Mouse (Mus musculus) stomach, embryonic 16.5 days (tissue): Measurements from ENCODE around the gene Fggy. TPM values are rescaled to one million over a fixed set of nuclear protein-coding genes. Genes with fewer than 3 reads are reported as not detected.

Experiments
- ATAC-seq: fragments of 200-750 bp; cut with Nextera tagmentation; 2 replicates; pipeline ENCODE4 v1.8.0; 2017; ENCODE audit warnings: moderate number of reproducible peaks, moderate TSS enrichment; ENCODE audit not compliant: insufficient read depth, low FRiP score
- H3K27ac ChIP-seq: fragments of 300-500 bp; sonication (generic); 2 replicates; pipeline ENCODE4 v1.5.1; 2014; ENCODE audit warnings: low read length
- H3K27me3 ChIP-seq: fragments of 300-500 bp; sonication (generic); 2 replicates; pipeline ENCODE4 v1.6.1; 2014; ENCODE audit warnings: low read length, control low read depth, mixed read lengths; ENCODE audit not compliant: control insufficient read depth, insufficient read depth
- H3K36me3 ChIP-seq: fragments of 300-500 bp; sonication (generic); 2 replicates; pipeline ENCODE4 v1.6.1; 2014; ENCODE audit warnings: low read length; ENCODE audit not compliant: control insufficient read depth, insufficient read depth
- H3K4me1 ChIP-seq: fragments of 300-500 bp; sonication (generic); 2 replicates; pipeline ENCODE4 v1.6.1; 2014; ENCODE audit warnings: low read length, control low read depth, mixed read lengths; ENCODE audit not compliant: control insufficient read depth, insufficient read depth
- H3K4me2 ChIP-seq: fragments of 300-500 bp; sonication (generic); 2 replicates; pipeline ENCODE4 v1.6.1; 2014; ENCODE audit warnings: low read depth, low read length, mixed read lengths
- H3K4me3 ChIP-seq: fragments of 300-500 bp; sonication (generic); replicated peaks from 2 replicates; pipeline ENCODE4 v1.5.1; 2014; ENCODE audit warnings: mild to moderate bottlenecking, low read length
- H3K9ac ChIP-seq: fragments of 300-500 bp; sonication (generic); 2 replicates; pipeline ENCODE4 v1.6.1; 2014; ENCODE audit warnings: low read length
- H3K9me3 ChIP-seq: fragments of 300-500 bp; sonication (generic); replicated peaks from 2 replicates; pipeline ENCODE4 v1.6.1; 2016; ENCODE audit warnings: low read length, control low read depth; ENCODE audit not compliant: control insufficient read depth
- WGBS: fragments of 180-500 bp; shearing (Covaris S2); extraction: QIAGEN DNeasy Blood & Tissue Kit; methylation state at CpG from one replicate; pipeline ENCODE4 v1.1.7; 2014; 5-methylcytosine and 5-hydroxymethylcytosine counted together
- polyA plus RNA-seq: library from polyadenylated mRNA; unstranded; fragments of >200 nt; fragmentation: Nextera tagmentation; extraction: Ambion mirVana; gene quantifications from 2 replicates; pipeline ENCODE4 v1.2.1, GENCODE M21; 2015

Fggy gene
- polyA plus RNA-seq, 1 experiment from 2014 or later = 11.7 TPM

- H3K4me3 ChIP-seq = no peak overlapping the region
- H3K27ac ChIP-seq = peak overlapping the region; percentile 53; the same call in 1 of the 2 replicates
- H3K9ac ChIP-seq = no peak overlapping the region
- ATAC-seq = peak; percentile 79
- H3K4me1 ChIP-seq = no peaks in the 10 kb centered on the region
- no peaks in the 10 kb centered on the region for H3K36me3 ChIP-seq
- H3K4me2 ChIP-seq = no peak overlapping the region
- no peaks in the 10 kb centered on the region for H3K9me3 ChIP-seq
- WGBS = 37% methylated on average over 4 of the region's 4 CpGs
- H3K27me3 ChIP-seq = no peaks in the 10 kb centered on the region
These were observed 127.3 kb downstream of the Fggy start for GRCm38 (mm10) chr4:95684522-95685080.

DNA sequence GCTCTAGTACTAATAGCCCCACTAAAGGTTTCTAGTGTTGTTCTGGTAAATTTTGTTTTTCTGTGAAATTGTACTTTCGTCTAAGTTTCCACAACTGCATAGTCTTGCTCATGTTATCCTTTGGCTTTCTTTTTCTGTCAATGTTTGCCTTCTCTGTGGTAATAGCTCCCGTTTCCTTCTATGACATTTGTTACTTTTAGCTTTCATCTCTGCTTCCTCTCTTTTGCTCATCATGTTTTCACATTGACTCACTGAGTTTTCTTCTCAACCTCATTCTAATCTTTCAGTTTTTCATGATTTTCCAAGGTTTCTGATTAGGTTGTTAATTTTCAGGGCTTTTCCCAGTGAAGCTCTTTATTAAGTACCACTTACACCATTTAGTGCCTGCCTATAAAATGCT is 129.5 kb downstream of the Fggy start:
- no peak overlapping the region for H3K9ac ChIP-seq
- WGBS = 70% methylated on average over 2 of the region's 2 CpGs
- H3K4me3 ChIP-seq = no peak overlapping the region
- H3K27me3 ChIP-seq = no peaks in the 10 kb centered on the region
- H3K4me2 ChIP-seq = no peak overlapping the region
- H3K27ac ChIP-seq = no peak overlapping the region
- H3K4me1 ChIP-seq = no peaks in the 10 kb centered on the region
- H3K36me3 ChIP-seq = no peaks in the 10 kb centered on the region
- H3K9me3 ChIP-seq = no peaks in the 10 kb centered on the region
- ATAC-seq = no peak

- H3K4me3 ChIP-seq = no peak overlapping the region
- 84% methylated on average over 5 of the region's 5 CpGs for WGBS
- H3K4me1 ChIP-seq = no peaks in the 10 kb centered on the region
- H3K9me3 ChIP-seq = no peaks in the 10 kb centered on the region
- H3K27me3 ChIP-seq = no peaks in the 10 kb centered on the region
- H3K36me3 ChIP-seq = no peaks in the 10 kb centered on the region
- no peak for ATAC-seq
- H3K27ac ChIP-seq = no peak overlapping the region
- no peak overlapping the region for H3K9ac ChIP-seq
- no peak overlapping the region for H3K4me2 ChIP-seq
These were observed 130.0 kb downstream of the Fggy start for GRCm38 (mm10) chr4:95687350-95687749.

DNA sequence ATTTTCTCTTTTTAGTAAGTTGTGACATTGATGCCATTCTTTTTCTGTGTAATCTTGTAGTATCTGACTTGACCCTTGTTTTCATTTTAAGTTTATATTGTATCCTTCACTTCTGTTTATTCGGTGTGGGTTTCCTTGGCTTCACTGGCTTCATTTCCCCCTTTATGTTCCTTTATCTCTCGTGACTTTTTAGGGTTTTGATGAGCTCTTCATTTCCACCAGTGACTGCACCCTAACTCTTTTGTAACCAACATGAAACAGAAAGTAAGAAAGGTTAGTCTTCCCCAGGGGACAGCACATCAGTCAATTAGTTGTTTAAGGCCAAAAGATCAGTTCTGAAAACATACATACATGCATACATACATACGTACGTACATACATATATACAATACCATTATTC is 130.9 kb downstream of the Fggy start:
- Histone ChIP-seq H3K27ac (no peak overlapping the region), H3K4me2 (no peak overlapping the region), H3K4me1 (no peaks in the 10 kb centered on the region), H3K9me3 (no peaks in the 10 kb centered on the region), H3K36me3 (no peaks in the 10 kb centered on the region), H3K4me3 (no peak overlapping the region), H3K27me3 (no peaks in the 10 kb centered on the region), H3K9ac (no peak overlapping the region)
- 88% methylated on average over 4 of the region's 4 CpGs for WGBS
- ATAC-seq = no peak

DNA sequence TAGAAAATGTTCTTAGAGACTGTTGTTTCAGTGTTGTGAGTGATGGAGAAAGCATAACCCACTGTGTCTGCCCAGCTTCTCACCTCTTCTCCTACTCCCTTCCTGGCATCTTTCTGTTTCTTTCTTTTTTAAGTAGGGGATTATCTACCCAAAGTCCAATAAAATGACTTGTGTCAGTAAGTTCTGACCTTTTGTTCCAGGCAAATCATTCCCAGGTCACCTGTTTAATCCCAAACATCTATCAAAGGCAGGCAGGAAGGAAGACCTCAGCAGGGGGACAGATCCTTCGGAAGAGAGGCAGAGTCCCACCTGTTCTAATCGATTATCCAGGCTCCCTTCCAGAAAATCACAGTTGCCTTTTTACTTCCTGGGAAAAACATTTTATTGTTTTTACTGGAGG is 143.1 kb downstream of the Fggy start:
- H3K36me3 ChIP-seq = no peaks in the 10 kb centered on the region

DNA sequence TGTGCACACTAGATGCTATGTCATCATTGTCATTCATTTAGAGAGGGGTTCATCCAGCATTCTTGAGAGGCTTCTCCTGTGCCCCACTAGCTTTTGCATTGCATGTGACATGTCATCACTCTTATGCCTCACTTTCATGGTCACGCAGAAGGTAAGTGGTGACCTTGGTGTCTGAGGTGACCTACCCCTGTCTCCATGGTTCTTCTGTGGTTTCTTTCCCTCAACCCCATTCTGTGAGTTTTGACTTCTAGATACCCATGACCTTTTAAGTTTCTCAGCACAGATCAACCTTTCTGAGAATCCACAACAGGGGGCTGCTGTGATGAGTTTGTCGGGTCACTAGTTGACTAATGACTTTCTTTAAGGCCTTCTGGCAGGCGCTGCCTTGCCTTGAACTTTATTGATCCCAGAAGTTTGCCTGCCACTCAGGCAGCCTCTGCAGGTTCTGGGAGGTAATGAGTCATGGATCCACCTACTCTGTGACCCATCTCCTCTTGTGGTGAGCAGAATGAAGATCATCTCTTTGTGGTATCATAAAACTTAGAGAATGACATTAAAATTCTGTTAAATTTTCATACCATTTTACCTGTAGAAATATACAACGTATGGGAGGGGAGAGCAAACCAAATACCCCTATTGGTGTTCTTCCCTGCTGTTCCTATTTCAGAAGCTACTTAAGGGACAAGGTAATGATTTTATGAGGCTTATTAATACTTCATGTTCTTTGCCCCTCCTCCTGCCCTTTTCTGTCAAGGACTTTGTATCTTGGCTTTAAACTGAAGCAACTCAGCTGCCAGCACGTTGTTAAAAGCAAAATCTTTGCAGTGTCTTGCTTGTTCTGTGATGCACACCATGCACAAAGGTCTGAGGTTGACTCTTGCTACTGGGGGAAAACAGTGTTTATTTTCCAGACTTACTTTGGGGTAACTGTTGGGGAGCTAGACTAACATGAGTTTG is 150.9 kb downstream of the Fggy start:
- no peak overlapping the region for H3K4me2 ChIP-seq
- no peaks in the 10 kb centered on the region for H3K27me3 ChIP-seq
- no peak overlapping the region for H3K27ac ChIP-seq
- no peaks in the 10 kb centered on the region for H3K4me1 ChIP-seq
- no peak for ATAC-seq
- H3K9ac ChIP-seq = no peak overlapping the region
- 68% methylated on average over 5 of the region's 5 CpGs for WGBS
- H3K36me3 ChIP-seq = no peaks in the 10 kb centered on the region
- no peaks in the 10 kb centered on the region for H3K9me3 ChIP-seq
- no peak overlapping the region for H3K4me3 ChIP-seq

More for the DNA sequence above, 143.1 kb downstream of the Fggy start:
- H3K27ac ChIP-seq = no peak overlapping the region
- ATAC-seq = no peak
- 60% methylated on average over 2 of the region's 2 CpGs for WGBS
- H3K4me2 ChIP-seq = no peak overlapping the region
- no peaks in the 10 kb centered on the region for H3K27me3 ChIP-seq
- H3K9ac ChIP-seq = no peak overlapping the region
- no peaks in the 10 kb centered on the region for H3K4me1 ChIP-seq
- H3K9me3 ChIP-seq = no peaks in the 10 kb centered on the region
- H3K4me3 ChIP-seq = no peak overlapping the region

DNA sequence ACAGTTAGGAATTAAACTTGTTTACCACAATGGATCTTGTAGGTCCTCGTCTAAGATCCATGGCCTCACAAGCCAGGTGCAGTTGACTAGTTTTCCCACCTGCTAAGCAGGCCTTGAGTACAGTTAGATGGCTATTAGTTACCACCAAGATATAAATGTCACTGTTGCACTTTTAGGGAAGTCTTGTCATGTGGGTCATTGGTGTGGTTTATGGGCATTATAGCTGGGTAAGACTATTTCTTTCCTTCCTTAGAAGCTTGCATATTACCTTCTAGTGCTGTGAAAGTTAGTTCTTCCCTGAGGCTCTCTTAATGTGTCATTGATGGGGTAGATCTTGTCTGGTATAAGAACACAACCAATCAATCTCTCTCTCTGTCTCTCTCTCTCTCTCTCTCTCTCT is 152.4 kb downstream of the Fggy start:
- Histone ChIP-seq H3K4me3 (no peak overlapping the region), H3K27me3 (no peaks in the 10 kb centered on the region), H3K4me1 (no peaks in the 10 kb centered on the region), H3K9me3 (no peaks in the 10 kb centered on the region), H3K36me3 (no peaks in the 10 kb centered on the region), H3K9ac (no peak overlapping the region), H3K27ac (no peak overlapping the region), H3K4me2 (no peak overlapping the region)
- WGBS = 65% methylated on average over 1 of the region's 1 CpGs
- no peak for ATAC-seq

GRCm38 (mm10) chr4:95712802-95713201 is 155.5 kb downstream of the Fggy start:
- Histone ChIP-seq H3K4me3 (no peak overlapping the region), H3K36me3 (no peaks in the 10 kb centered on the region), H3K9ac (no peak overlapping the region), H3K9me3 (no peaks in the 10 kb centered on the region), H3K27me3 (no peaks in the 10 kb centered on the region), H3K27ac (no peak overlapping the region), H3K4me2 (no peak overlapping the region), H3K4me1 (no peaks in the 10 kb centered on the region)
- ATAC-seq = no peak
- WGBS = 97% methylated on average over 1 of the region's 1 CpGs

DNA sequence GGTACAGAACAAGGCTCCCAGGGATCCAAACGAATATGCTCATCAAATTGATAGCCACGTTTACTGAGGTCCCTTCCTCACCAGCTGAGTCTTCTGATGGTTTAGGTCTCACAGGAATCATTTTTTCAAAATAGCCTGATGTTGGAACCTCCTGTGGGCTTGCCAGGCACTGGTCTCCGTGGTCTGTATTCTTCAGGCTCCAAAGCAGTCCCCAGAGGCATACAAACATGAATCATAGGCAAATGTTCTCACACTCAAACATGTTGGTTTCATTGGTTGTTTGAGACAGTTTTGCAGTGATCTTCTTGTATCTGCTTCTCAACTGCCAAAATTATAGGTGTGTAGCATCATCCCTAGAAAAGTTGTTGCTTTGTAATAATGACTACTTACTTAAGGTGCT is 156.0 kb downstream of the Fggy start:
- H3K9me3 ChIP-seq = no peaks in the 10 kb centered on the region
- H3K36me3 ChIP-seq = no peaks in the 10 kb centered on the region
- no peak overlapping the region for H3K9ac ChIP-seq
- no peak overlapping the region for H3K4me2 ChIP-seq
- WGBS = 77% methylated on average over 3 of the region's 3 CpGs
- no peak overlapping the region for H3K27ac ChIP-seq
- H3K4me3 ChIP-seq = no peak overlapping the region
- no peaks in the 10 kb centered on the region for H3K4me1 ChIP-seq
- no peak for ATAC-seq
- H3K27me3 ChIP-seq = no peaks in the 10 kb centered on the region
